15 mouse cellular contexts compared by ENCODE assay signal in the genomic region with DNA sequence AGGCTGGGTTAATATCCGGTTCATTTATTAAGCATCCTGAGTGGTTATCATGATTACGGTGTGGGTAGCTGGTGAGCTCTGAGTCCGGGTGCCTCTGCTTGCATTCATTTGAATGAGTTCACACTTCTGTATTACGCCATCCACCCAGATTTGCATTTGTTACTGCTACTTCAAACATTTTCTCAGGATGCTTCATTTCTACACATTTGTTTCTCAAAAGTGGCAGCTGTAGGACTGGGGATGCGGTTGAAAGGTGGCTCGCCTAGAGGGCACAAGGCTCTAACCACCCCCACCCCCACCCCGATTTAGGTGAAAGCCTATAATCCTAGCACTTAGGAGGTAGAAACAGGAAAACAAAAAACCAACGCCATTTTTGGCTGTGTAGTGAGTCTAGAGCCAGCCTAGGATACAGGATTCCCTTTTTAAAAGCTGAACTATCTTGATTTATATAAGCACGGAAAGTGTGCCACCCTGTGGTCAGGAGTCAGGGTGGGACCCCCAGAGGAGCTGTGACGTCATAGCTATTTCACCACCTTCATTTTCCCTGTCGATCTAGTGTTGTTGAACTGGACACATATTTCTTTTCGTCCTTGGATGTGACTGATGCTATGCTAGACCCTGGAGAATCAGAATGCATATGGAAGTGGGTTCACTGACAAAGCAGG. TPM values are rescaled to one million over a fixed set of nuclear protein-coding genes. Genes with fewer than 3 reads are reported as not detected.
DNase-seq lines count a peak whose midpoint lies in the region; ATAC-seq and TF ChIP-seq lines count a peak whose summit lies in the region.
"Had no signal": no experiment of that assay in that cellular context is flagged by ENCODE, and none has a peak within 500 bp of the region (broad histone marks: within the 10 kb centered on the region; RNA-seq: fewer than 3 reads in every experiment).

No protein-coding gene starts in this region.

- H3K27ac ChIP-seq in kidney, postnatal 0 days = no peak overlapping the region
- H3K27ac ChIP-seq in thymus, adult 2 months (ENCODE audit: control insufficient read depth, insufficient read depth, low read length) = no peak overlapping the region
- H3K27ac ChIP-seq in gastrocnemius, adult 2 months = no peak overlapping the region
- no peak overlapping the region for H3K27ac ChIP-seq in heart, embryonic 12.5 days (ENCODE audit: poor library complexity, severe bottlenecking)
- H3K27ac ChIP-seq: forebrain, embryonic 10.5 days; hindbrain, embryonic 15.5 days; limb, embryonic 12.5 days had no signal

- TF ChIP-seq CTCF in kidney, postnatal 0 days (IDR thresholded peaks at IDR 0.05; ENCODE audit: low read depth) = peak; percentile 47
- no peak for TF ChIP-seq CTCF in thymus, adult 2 months (IDR thresholded peaks at IDR 0.05; ENCODE audit: borderline replicate concordance, control insufficient read depth, extremely low read depth, insufficient read depth, low read length, poor library complexity)
- no peak for TF ChIP-seq CTCF in gastrocnemius, adult 2 months (IDR thresholded peaks at IDR 0.05)

- H3K4me1 ChIP-seq in kidney, postnatal 0 days (replicated peaks; ENCODE audit: insufficient read depth, low read length) = no peaks in the 10 kb centered on the region
- 0 out of 2 replicates have a peak, but pooled peaks cover 2% of the 10 kb centered on the region for H3K4me1 ChIP-seq in thymus, adult 2 months (replicated peaks; ENCODE audit: control insufficient read depth, insufficient read depth, low read length)
- H3K4me1 ChIP-seq in heart, embryonic 12.5 days (replicated peaks) = peaks cover 14% of the 10 kb centered on the region
- H3K4me1 ChIP-seq: hindbrain, embryonic 15.5 days had no signal

- H3K9ac ChIP-seq in kidney, postnatal 0 days (ENCODE audit: low read depth, low read length) = no peak overlapping the region
- no peak overlapping the region for H3K9ac ChIP-seq in heart, embryonic 12.5 days
- H3K9ac ChIP-seq: hindbrain, embryonic 15.5 days; limb, embryonic 12.5 days had no signal

- H3K4me2 ChIP-seq in kidney, postnatal 0 days (ENCODE audit: low read length) = no peak overlapping the region
- H3K4me2 ChIP-seq in heart, embryonic 12.5 days = no peak overlapping the region
- H3K4me2 ChIP-seq: hindbrain, embryonic 15.5 days; limb, embryonic 12.5 days had no signal

- H3K27me3 ChIP-seq in kidney, postnatal 0 days (ENCODE audit: insufficient read depth, low read length) = no peaks in the 10 kb centered on the region
- H3K27me3 ChIP-seq in thymus, adult 2 months (ENCODE audit: control insufficient read depth, insufficient read depth, low read length) = no peaks in the 10 kb centered on the region
- H3K27me3 ChIP-seq in heart, embryonic 12.5 days (replicated peaks) = 0 out of 2 replicates have a peak, but pooled peaks cover 11% of the 10 kb centered on the region
- H3K27me3 ChIP-seq: hindbrain, embryonic 15.5 days; limb, embryonic 12.5 days had no signal

- H3K4me3 ChIP-seq in kidney, postnatal 0 days (replicated peaks; ENCODE audit: low read depth, low read length) = no peak overlapping the region
- no peak overlapping the region for H3K4me3 ChIP-seq in thymus, adult 2 months (ENCODE audit: control insufficient read depth, insufficient read depth, low read length)
- H3K4me3 ChIP-seq in gastrocnemius, adult 2 months = no peak overlapping the region
- H3K4me3 ChIP-seq in heart, embryonic 12.5 days = no peak overlapping the region
- H3K4me3 ChIP-seq: forebrain, embryonic 10.5 days; hindbrain, embryonic 15.5 days; limb, embryonic 12.5 days had no signal

- TF ChIP-seq POLR2A in thymus, adult 2 months (IDR thresholded peaks at IDR 0.05; ENCODE audit: control insufficient read depth, extremely low read depth, insufficient read depth, low read length, poor library complexity) = no peak

- H3K36me3 ChIP-seq in kidney, postnatal 0 days (ENCODE audit: insufficient read depth, low read length) = no peaks in the 10 kb centered on the region
- no peaks in the 10 kb centered on the region for H3K36me3 ChIP-seq in thymus, adult 2 months (ENCODE audit: control insufficient read depth, insufficient read depth, low read length)
- H3K36me3 ChIP-seq in heart, embryonic 12.5 days = no peaks in the 10 kb centered on the region
- H3K36me3 ChIP-seq: forebrain, embryonic 10.5 days; hindbrain, embryonic 15.5 days; limb, embryonic 12.5 days had no signal

- H3K9me3 ChIP-seq in kidney, postnatal 0 days (replicated peaks; ENCODE audit: low read length) = no peaks in the 10 kb centered on the region
- H3K9me3 ChIP-seq in heart, embryonic 12.5 days (replicated peaks) = no peaks in the 10 kb centered on the region
- H3K9me3 ChIP-seq: forebrain, embryonic 10.5 days; hindbrain, embryonic 15.5 days; limb, embryonic 12.5 days had no signal

- ATAC-seq in kidney, postnatal 0 days (replicated peaks; ENCODE audit: low FRiP score, low read depth) = no peak
- peak; percentile 43 for ATAC-seq in megakaryocyte progenitor cell, adult 5-6 weeks (replicated peaks; ENCODE audit: poor library complexity)
- ATAC-seq in heart, embryonic 12.5 days (ENCODE audit: insufficient number of reproducible peaks, low FRiP score) = no peak

- DNase-seq in kidney, postnatal 0 days (ENCODE audit: low spot score) = no peak
- DNase-seq in kidney, adult 9 months = no peak
- peak; percentile 31 for DNase-seq in thymus, adult 2 months
- DNase-seq in thymus, adult 18-20 months = no peak
- no peak for DNase-seq in gastrocnemius, adult 2 months
- no peak for DNase-seq in adrenal gland, adult (ENCODE audit: inconsistent age in 2 of 2, low spot score in 1 of 2)
- DNase-seq: adrenal gland, postnatal 10 days; cerebellum, postnatal 10 days; gastrocnemius, postnatal 10 days; kidney, postnatal 10 days had no signal

- 57% methylated on average over 12 of the region's 12 CpGs for WGBS in kidney, postnatal 0 days
- WGBS in thymus, adult 2 months = 53% methylated on average over 12 of the region's 12 CpGs
- 51% methylated on average over 12 of the region's 12 CpGs for whole genome bisulfite sequencing in heart, embryonic 12.5 days

- intact Hi-C loops in gastrocnemius, adult 2 months (cut with DNase I) = no loop called here

RNA-seq across cellular contexts. Expression of gene Lrrc8d, which starts 13.3 kb away (rescaled TPM):
- polyA plus RNA-seq in kidney, postnatal 0 days (2015; fragmentation: Nextera tagmentation; extraction: Ambion mirVana) = 32.5 and 34.6 TPM in 2 replicates
- polyA plus RNA-seq in thymus, adult 2 months (2012; rRNA removed) = 5.6 and 5.7 TPM in 2 replicates
- total RNA-seq in megakaryocyte progenitor cell, adult 5-6 weeks (2015) = 40.7 and 44.9 TPM in 2 replicates
- 14.2 and 15.6 TPM in 2 replicates for total RNA-seq in megakaryocyte progenitor cell, adult 5-6 weeks (2017)
- 1 to 10 TPM; 3.2 to 5.0 TPM for total RNA-seq in gastrocnemius, adult 2 months (2021)
- 10.5 and 10.7 TPM in 2 replicates for polyA plus RNA-seq in heart, embryonic 12.5 days (2016; fragmentation: Nextera tagmentation; extraction: Ambion mirVana)
